Mouse (Mus musculus) testis, adult 2 months (tissue): ENCODE data around the gene Zpr1. TPM values are rescaled to one million over a fixed set of nuclear protein-coding genes. Genes with fewer than 3 reads are reported as not detected.

Experiments
- H3K27ac ChIP-seq: fragments of 200-500 bp; 2 replicates; pipeline ENCODE4 v1.5.1; 2012; ENCODE audit warnings: low read depth, low read length; ENCODE audit not compliant: control insufficient read depth, insufficient read depth
- H3K27me3 ChIP-seq: fragments of 200-500 bp; 2 replicates; pipeline ENCODE4 v1.6.1; 2012; ENCODE audit warnings: mild to moderate bottlenecking, low read length, moderate library complexity; ENCODE audit not compliant: control insufficient read depth, insufficient read depth
- H3K36me3 ChIP-seq: fragments of 200-500 bp; 2 replicates; pipeline ENCODE4 v1.6.1; 2012; ENCODE audit warnings: mild to moderate bottlenecking, low read length; ENCODE audit not compliant: control insufficient read depth, insufficient read depth
- H3K4me1 ChIP-seq: fragments of 200-500 bp; 2 replicates; pipeline ENCODE4 v1.6.1; 2012; ENCODE audit warnings: low read length; ENCODE audit not compliant: control insufficient read depth, insufficient read depth
- H3K4me3 ChIP-seq: fragments of 200-500 bp; 2 replicates; pipeline ENCODE4 v1.5.1; 2012; ENCODE audit warnings: low read depth, mild to moderate bottlenecking, low read length, moderate library complexity, mixed read lengths; ENCODE audit not compliant: control insufficient read depth
- CTCF ChIP-seq: fragments of 200-500 bp; IDR thresholded peaks from 2 replicates; pipeline ENCODE4 v1.5.1; 2012; ENCODE audit warnings: low read depth, mild to moderate bottlenecking, inconsistent platforms, low read length, moderate library complexity; ENCODE audit not compliant: control insufficient read depth, insufficient read depth, insufficient replicate concordance
- POLR2A ChIP-seq: fragments of 200-500 bp; IDR thresholded peaks from 2 replicates; pipeline ENCODE4 v1.6.1; 2012; ENCODE audit warnings: low read depth, mild to moderate bottlenecking, inconsistent platforms, low read length, moderate library complexity; ENCODE audit not compliant: control insufficient read depth
- polyA plus RNA-seq: library from polyadenylated mRNA; depleted of rRNA; stranded (reverse); fragments of >200 nt; gene quantifications from 2 replicates; pipeline ENCODE4 v1.2.3, GENCODE M21; 2012

The Zpr1 gene
- polyA plus RNA-seq, 1 experiment, result 46.5 TPM

DNA sequence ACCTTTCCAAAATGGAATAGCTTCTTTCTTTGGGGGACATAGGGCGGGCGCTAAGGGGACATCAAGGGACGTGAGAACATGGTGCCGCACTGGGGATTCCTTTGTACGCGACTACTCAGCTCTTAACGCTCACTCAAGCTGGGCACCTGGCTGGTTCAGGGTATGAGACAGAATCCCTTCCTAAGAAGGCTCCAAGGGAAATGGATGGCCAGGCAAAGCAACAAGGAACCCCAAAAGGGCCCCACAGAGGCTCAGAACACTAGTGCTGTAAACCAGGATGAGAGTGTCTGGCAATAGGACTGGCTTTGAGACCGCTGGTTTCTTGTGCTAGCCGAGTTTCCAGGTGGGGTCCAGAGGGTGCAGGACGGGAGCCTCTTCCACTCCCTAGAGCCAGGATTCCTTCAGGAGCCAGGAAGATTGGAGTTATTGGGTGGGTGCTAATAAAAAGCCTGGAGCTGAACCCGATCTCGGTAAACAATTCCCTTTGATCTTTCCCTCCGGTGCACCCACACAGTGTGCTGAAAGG lies 42.4 kb upstream of the Zpr1 start:
- TF ChIP-seq CTCF, result no peak
- no peak for TF ChIP-seq POLR2A
- Histone ChIP-seq H3K36me3 (no peaks in the 10 kb centered on the region), H3K4me1 (peaks cover 11% of the 10 kb centered on the region; the same call in 1 of the 2 replicates), H3K4me3 (peak overlapping the region; percentile 32), H3K27me3 (no peaks in the 10 kb centered on the region), H3K27ac (no peak overlapping the region)

DNA sequence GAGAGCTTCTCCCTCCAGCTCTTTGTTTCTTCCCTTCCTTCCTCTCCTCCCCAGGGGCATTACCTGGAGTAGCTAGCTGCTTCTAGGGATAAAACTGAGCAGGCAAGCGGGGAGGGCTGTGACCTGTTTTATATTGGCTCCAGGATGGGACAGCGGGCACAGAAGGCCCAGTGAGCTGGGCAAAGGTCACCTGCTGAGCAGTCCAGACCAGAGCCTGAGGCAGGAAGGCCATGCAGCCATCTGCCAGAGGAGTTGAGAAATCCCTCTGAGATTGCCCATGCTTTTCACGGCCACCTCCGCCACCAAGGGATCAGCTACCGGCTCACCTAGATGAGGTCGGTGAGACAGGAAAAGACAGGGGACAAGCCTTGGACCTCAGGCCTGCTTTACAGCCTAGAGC lies 37.7 kb upstream of the Zpr1 start:
- Histone ChIP-seq H3K4me3 (no peak overlapping the region), H3K4me1 (peaks cover 5% of the 10 kb centered on the region; the same call in 1 of the 2 replicates), H3K27ac (no peak overlapping the region), H3K27me3 (no peaks in the 10 kb centered on the region), H3K36me3 (no peaks in the 10 kb centered on the region)
- no peak for TF ChIP-seq CTCF
- no peak for TF ChIP-seq POLR2A

DNA sequence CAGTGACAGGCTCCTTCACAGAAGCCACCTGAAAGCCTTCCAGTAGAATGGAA lies 37.4 kb upstream of the Zpr1 start, which contains the start of gene Apoc3:
Apoc3 (minus strand) TSS at position 41 of the 53 bp plus-strand sequence.
- Histone ChIP-seq H3K4me1 (peaks cover 3% of the 10 kb centered on the region; the same call in 1 of the 2 replicates), H3K4me3 (no peak within 1 kb of the TSS), H3K36me3 (no peaks in the 10 kb centered on the region), H3K27ac (no peak within 1 kb of the TSS), H3K27me3 (no peaks in the 10 kb centered on the region)
- TF ChIP-seq POLR2A (no peak), CTCF (no peak)

DNA sequence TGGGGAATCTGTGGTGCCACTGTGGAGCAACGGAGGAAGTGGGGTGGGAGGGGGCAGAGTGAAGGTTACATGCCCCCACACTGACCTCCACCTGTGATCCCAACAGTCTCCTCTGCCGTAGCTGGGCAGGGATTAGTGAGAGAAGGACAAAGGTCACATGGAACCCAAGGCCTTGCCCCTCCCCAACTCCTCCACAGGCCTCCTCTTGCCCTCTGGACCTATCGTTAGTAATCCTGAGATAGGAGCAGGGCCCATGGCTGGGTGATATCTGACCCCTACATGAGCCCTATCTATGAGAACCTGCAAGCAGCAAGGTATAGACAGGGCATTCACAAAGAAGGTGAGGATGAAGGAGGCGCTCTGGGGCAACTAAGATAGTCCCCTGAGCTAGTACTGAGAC lies 37.2 kb upstream of the Zpr1 start:
- peaks cover under 1% of the 10 kb centered on the region; the same call in 1 of the 2 replicates for H3K4me1 ChIP-seq
- H3K27me3 ChIP-seq, result no peaks in the 10 kb centered on the region
- H3K4me3 ChIP-seq, result no peak overlapping the region
- TF ChIP-seq POLR2A (no peak), CTCF (no peak)
- H3K36me3 ChIP-seq, result no peaks in the 10 kb centered on the region
- no peak overlapping the region for H3K27ac ChIP-seq

DNA sequence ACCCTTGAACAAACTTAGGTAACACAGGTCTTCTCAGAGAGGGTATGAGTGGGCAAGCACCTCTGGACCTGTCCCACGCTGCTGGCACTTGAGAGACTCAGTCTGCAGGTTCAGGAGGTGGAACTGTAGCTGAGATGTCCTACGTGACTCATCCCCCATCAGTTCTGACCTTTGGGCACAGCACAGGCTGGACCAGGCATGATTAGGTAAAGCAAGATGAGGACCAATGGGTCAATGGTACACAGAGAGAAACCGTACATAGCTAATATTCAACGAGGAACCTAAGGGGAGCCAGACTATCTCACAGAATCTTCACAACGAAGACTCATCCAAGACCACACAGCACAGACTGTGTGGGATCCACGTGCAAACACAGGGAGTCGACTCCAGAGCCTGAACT lies 34.0 kb upstream of the Zpr1 start:
- Histone ChIP-seq H3K36me3 (no peaks in the 10 kb centered on the region), H3K27ac (no peak overlapping the region), H3K4me3 (no peak overlapping the region), H3K4me1 (no peaks in the 10 kb centered on the region), H3K27me3 (no peaks in the 10 kb centered on the region)
- no peak for TF ChIP-seq POLR2A
- no peak for TF ChIP-seq CTCF

DNA sequence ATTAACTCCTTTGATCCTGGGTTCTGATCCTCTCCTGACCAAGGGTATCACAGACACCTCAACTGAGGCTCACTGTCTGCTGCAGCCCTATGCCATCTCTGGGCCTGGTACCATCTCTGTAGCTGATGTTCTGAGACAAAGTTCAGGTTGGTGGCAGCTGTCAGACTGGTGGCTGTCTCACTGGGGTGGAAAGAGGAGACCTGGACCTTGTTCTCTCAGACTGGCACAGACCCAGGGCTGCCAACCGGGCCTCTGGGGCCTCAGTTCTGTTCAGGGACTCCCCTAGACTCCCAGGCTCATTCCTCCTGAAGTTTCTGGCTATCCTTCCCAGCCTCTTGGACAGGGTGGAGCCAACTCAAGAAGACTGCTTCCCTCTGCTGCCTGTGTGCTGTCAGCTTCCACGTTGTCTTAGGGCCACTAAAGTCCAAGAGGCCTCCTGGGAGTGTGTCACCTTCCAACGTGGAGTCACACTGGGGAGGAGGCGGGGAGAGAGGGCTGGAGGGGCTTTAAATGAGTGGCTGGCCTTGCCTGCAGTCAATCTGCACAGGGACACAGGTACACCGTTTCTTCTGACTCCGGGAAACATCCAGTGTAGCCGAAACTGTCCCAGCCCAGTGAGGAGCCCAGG lies 32.2 kb upstream of the Zpr1 start, which contains the start of gene Apoa4:
Apoa4 (plus strand) TSS at position 171 of the 628 bp plus-strand sequence.
- Histone ChIP-seq H3K4me1 (no peaks in the 10 kb centered on the region), H3K4me3 (no peak within 1 kb of the TSS), H3K27me3 (no peaks in the 10 kb centered on the region), H3K27ac (no peak within 1 kb of the TSS), H3K36me3 (no peaks in the 10 kb centered on the region)
- TF ChIP-seq POLR2A, result no peak
- no peak for TF ChIP-seq CTCF

DNA sequence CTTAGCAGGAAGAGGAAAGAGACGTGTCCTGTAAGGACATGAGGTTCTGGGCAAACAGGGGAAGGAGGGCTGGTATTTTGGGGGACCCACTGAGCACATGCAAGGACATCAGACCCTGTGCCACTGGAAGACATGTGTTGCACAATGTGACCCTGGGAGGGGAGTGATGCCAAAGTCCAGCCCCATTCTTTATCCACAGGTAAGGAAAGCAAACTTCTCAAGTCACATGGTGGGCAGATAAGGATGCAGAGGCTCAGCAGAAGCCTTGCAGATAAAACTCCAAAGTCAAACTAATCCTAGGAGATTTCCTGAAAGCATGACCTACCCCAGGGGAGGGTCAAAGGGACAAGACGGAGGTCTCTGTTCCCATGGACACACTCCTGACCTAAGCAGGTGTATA lies 31.0 kb upstream of the Zpr1 start:
- Histone ChIP-seq H3K4me3 (no peak overlapping the region), H3K27me3 (no peaks in the 10 kb centered on the region), H3K4me1 (no peaks in the 10 kb centered on the region), H3K27ac (no peak overlapping the region), H3K36me3 (no peaks in the 10 kb centered on the region)
- TF ChIP-seq POLR2A, result no peak
- no peak for TF ChIP-seq CTCF

DNA sequence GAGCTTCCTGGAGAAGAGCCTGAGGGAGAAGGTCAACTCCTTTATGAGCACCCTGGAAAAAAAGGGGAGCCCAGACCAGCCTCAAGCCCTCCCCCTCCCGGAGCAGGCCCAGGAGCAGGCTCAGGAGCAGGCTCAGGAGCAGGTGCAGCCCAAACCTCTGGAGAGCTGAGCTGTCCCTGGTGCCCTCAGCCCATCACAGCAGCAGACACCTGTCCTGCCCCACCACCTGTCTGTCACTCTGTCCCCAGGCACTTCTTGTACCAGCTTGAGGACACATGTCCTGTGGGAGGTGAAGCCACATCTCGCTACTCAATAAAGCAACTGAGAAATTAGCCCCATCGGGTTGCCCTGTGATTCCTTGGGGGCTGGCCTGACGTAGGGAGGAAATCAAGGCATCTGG lies 29.7 kb upstream of the Zpr1 start:
- TF ChIP-seq CTCF (no peak), POLR2A (no peak)
- Histone ChIP-seq H3K27me3 (no peaks in the 10 kb centered on the region), H3K4me1 (no peaks in the 10 kb centered on the region), H3K27ac (no peak overlapping the region), H3K36me3 (no peaks in the 10 kb centered on the region), H3K4me3 (no peak overlapping the region)
